Mouse (Mus musculus) Patski (cell line): ENCODE results near the gene Parg. TPM values are rescaled to one million over a fixed set of nuclear protein-coding genes. Genes with fewer than 3 reads are reported as not detected.
"Not testable (repeated sequence)": the region's sequence is repeated elsewhere in the genome, so short reads cannot be mapped to it uniquely, and the experiment has no call there.

Experiments used
- ATAC-seq: fragments of 100-300 bp; one replicate; pipeline ENCODE4 v1.8.0; 2021
- CTCF ChIA-PET: fragments of 350-600 bp; sonication (Branson Sonifier 250); formaldehyde crosslinking; loops from one replicate; lab custom pipeline; 2022; ENCODE audit warnings: inconsistent platforms; lab: Charles Lee
- POLR2A ChIA-PET: fragments of 350-600 bp; sonication (Branson Sonifier 250); formaldehyde crosslinking; loops from one replicate; lab custom pipeline; 2022; ENCODE audit warnings: antibody characterized with exemption, inconsistent platforms; lab: Charles Lee
- DNase-seq: peaks from one replicate; pipeline ENCODE4 v3.0.0-alpha.2; 2011; ENCODE audit warnings: low read depth, low spot score
- H3K27me3 ChIP-seq: fragments of 371-371 bp; one replicate; pipeline ENCODE4 v1.5.1; 2021
- CTCF ChIP-seq: fragments of 100-300 bp; IDR thresholded peaks from one replicate; pipeline ENCODE4 v1.5.1; 2021
- in situ Hi-C: fragments of 300-500 bp; cut with MboI; formaldehyde crosslinking; loops from 3 replicates; pipeline ENCODE4 v1.11.1; 2018; ENCODE audit warnings: low pct_unique_long_range_greater_than_20kb, mixed read lengths
- polyA plus RNA-seq: library from polyadenylated mRNA; unstranded; gene quantifications from one replicate; pipeline ENCODE4 v1.2.3, GENCODE M21; 2021

The Parg gene
- polyA plus RNA-seq, 1 experiment from 2014 or later: 27.8 TPM

GRCm38 (mm10) chr14:32163203-32163888, 38.4 kb upstream of the Parg start:
- ATAC-seq (no peak), DNase-seq (no peak)
- ChIA-PET CTCF (interaction anchor here (1.2 to 2.1 kb wide), 2 partner anchors 29 to 30 kb away, joined by 3 to 7 read pairs; no protein-coding TSS in a partner anchor), POLR2A (interaction anchor here (1.3 kb wide), 1 partner anchor 30 kb away, joined by 4 read pairs; no protein-coding TSS in a partner anchor)
- TF ChIP-seq CTCF: no peak
- in situ Hi-C loops: no loop called here
- H3K27me3 ChIP-seq: no peaks in the 10 kb centered on the region

GRCm38 (mm10) chr14:32164173-32165051, 37.3 kb upstream of the Parg start:
- no peaks in the 10 kb centered on the region for H3K27me3 ChIP-seq
- ATAC-seq (no peak), DNase-seq (no peak)
- in situ Hi-C loops: no loop called here
- CTCF ChIA-PET: interaction anchor here (0.8 to 2.2 kb wide), 3 partner anchors 27 to 30 kb away, joined by 3 to 9 read pairs (median 4); no protein-coding TSS in a partner anchor
- POLR2A ChIA-PET: interaction anchor here (0.6 to 1.3 kb wide), 2 partner anchors 29 to 70 kb away, joined by 4 read pairs; no protein-coding TSS in a partner anchor
- no peak for TF ChIP-seq CTCF

GRCm38 (mm10) chr14:32165278-32166061, 36.3 kb upstream of the Parg start:
- CTCF ChIA-PET: interaction anchor here (0.6 to 2.2 kb wide), 6 partner anchors 14 to 421 kb away, joined by 3 to 9 read pairs (median 4); no protein-coding TSS in a partner anchor
- peak; percentile 38 for DNase-seq
- no peak for TF ChIP-seq CTCF
- POLR2A ChIA-PET: interaction anchor here (0.7 kb wide), 1 partner anchor 29 kb away, joined by 3 read pairs; no protein-coding TSS in a partner anchor
- in situ Hi-C loops: no loop called here
- ATAC-seq: peak; percentile 84
- H3K27me3 ChIP-seq: no peaks in the 10 kb centered on the region

- POLR2A ChIA-PET: interaction anchor here (0.7 kb wide), 1 partner anchor 29 kb away, joined by 3 read pairs; no protein-coding TSS in a partner anchor
- in situ Hi-C loops: no loop called here
- CTCF ChIA-PET: interaction anchor here (1.0 to 2.2 kb wide), 5 partner anchors 13 to 33 kb away, joined by 4 to 9 read pairs (median 4); no protein-coding TSS in a partner anchor
- TF ChIP-seq CTCF: peak; percentile 28
- H3K27me3 ChIP-seq: no peaks in the 10 kb centered on the region
- no peak for DNase-seq
- ATAC-seq: no peak
These were observed 35.7 kb upstream of the Parg start for GRCm38 (mm10) chr14:32166062-32166441.

- ATAC-seq: no peak
- in situ Hi-C loops: no loop called here
These were observed 34.9 kb upstream of the Parg start for GRCm38 (mm10) chr14:32166840-32167239.

GRCm38 (mm10) chr14:32167326-32167725, 34.4 kb upstream of the Parg start:
- ChIA-PET POLR2A (no interaction called here), CTCF (interaction anchor here (0.8 to 1.9 kb wide), 2 partner anchors 27 to 31 kb away, joined by 3 to 5 read pairs; no protein-coding TSS in a partner anchor)
- no peak for TF ChIP-seq CTCF
- no peaks in the 10 kb centered on the region for H3K27me3 ChIP-seq
- DNase-seq: no peak
- ATAC-seq: no peak
- in situ Hi-C loops: no loop called here

More at GRCm38 (mm10) chr14:32166840-32167239, 34.9 kb upstream of the Parg start:
- no peak for TF ChIP-seq CTCF
- no peak for DNase-seq
- ChIA-PET POLR2A (no interaction called here), CTCF (interaction anchor here (0.8 to 1.9 kb wide), 3 partner anchors 13 to 32 kb away, joined by 3 to 5 read pairs (median 4); no protein-coding TSS in a partner anchor)
- no peaks in the 10 kb centered on the region for H3K27me3 ChIP-seq

GRCm38 (mm10) chr14:32168653-32169231, 33.0 kb upstream of the Parg start:
- H3K27me3 ChIP-seq: no peaks in the 10 kb centered on the region
- ChIA-PET CTCF (interaction anchor here (0.9 to 2.0 kb wide), 3 partner anchors 9 to 24 kb away, joined by 4 to 6 read pairs (median 4); partner anchors contain the start of gene Ncoa4), POLR2A (no interaction called here)
- ATAC-seq (no peak), DNase-seq (no peak)
- in situ Hi-C loops: no loop called here
- TF ChIP-seq CTCF: no peak

- DNase-seq: no peak
- no peak for TF ChIP-seq CTCF
- in situ Hi-C loops: no loop called here
- CTCF ChIA-PET: interaction anchor here (1.0 to 1.2 kb wide), 3 partner anchors 11 to 57 kb away, joined by 3 to 7 read pairs (median 3); no protein-coding TSS in a partner anchor
- POLR2A ChIA-PET: no interaction called here
- no peak for ATAC-seq
- no peaks in the 10 kb centered on the region for H3K27me3 ChIP-seq
These were observed 31.6 kb upstream of the Parg start for GRCm38 (mm10) chr14:32170137-32170536.

GRCm38 (mm10) chr14:32175310-32175709, 26.4 kb upstream of the Parg start:
- no peak for ATAC-seq
- in situ Hi-C loops: no loop called here
- no peaks in the 10 kb centered on the region for H3K27me3 ChIP-seq
- TF ChIP-seq CTCF: no peak
- POLR2A ChIA-PET: no interaction called here
- no peak for DNase-seq
- CTCF ChIA-PET: no interaction called here

GRCm38 (mm10) chr14:32176590-32176989, 25.2 kb upstream of the Parg start:
- H3K27me3 ChIP-seq, DNase-seq, in situ Hi-C loops, ATAC-seq, CTCF ChIA-PET: not testable (repeated sequence)
- POLR2A ChIA-PET: interaction anchor here (0.7 kb wide), 1 partner anchor 22 kb away, joined by 4 read pairs; no protein-coding TSS in a partner anchor
